Mouse (Mus musculus): ENCODE measurements around the gene Galnt17.

- no peak for TF ChIP-seq CTCF (IDR thresholded peaks at IDR 0.05; ENCODE audit: extremely low read depth, insufficient read length, insufficient replicate concordance, low read depth, low read length)
- TF ChIP-seq POLR2A (IDR thresholded peaks at IDR 0.05; ENCODE audit: low read depth, low read length): no peak
Measured at GRCm38 (mm10) chr5:131222498-131223244, 85.6 kb downstream of the Galnt17 start.
